Mouse (Mus musculus) spleen, adult 2 months (tissue): ENCODE measurements around the gene 2410004P03Rik. TPM values are rescaled to one million over a fixed set of nuclear protein-coding genes. Genes with fewer than 3 reads are reported as not detected.
A peak's percentile ranks its signal among the peaks of the same experiment; 100 is the strongest.

Experiments used
- DNase-seq, 2 experiments: peaks; one replicate each; pipeline versions ENCODE4 v3.0.0 to v3.0.0-alpha.2; 2012 to 2021; ENCODE audit warnings: low spot score in 2 of 2, low read depth in 1 of 2
- H3K27ac ChIP-seq: fragments of 200-500 bp; 2 replicates; pipeline ENCODE4 v1.5.1; 2012; ENCODE audit warnings: low read length, inconsistent platforms; ENCODE audit not compliant: insufficient read depth
- H3K27me3 ChIP-seq: fragments of 200-500 bp; 2 replicates; pipeline ENCODE4 v1.6.1; 2012; ENCODE audit warnings: mild to moderate bottlenecking, moderate library complexity, low read length, inconsistent platforms; ENCODE audit not compliant: control insufficient read depth, insufficient read depth
- H3K36me3 ChIP-seq: fragments of 200-500 bp; 2 replicates; pipeline ENCODE4 v1.6.1; 2012; ENCODE audit warnings: mild to moderate bottlenecking, low read length, inconsistent platforms; ENCODE audit not compliant: control insufficient read depth, insufficient read depth
- H3K4me1 ChIP-seq: fragments of 200-500 bp; 2 replicates; pipeline ENCODE4 v1.6.1; 2011; ENCODE audit warnings: inconsistent platforms; ENCODE audit not compliant: control insufficient read depth, insufficient read depth, insufficient read length
- H3K4me3 ChIP-seq: fragments of 200-500 bp; 2 replicates; pipeline ENCODE4 v1.5.1; 2011; ENCODE audit warnings: mild to moderate bottlenecking, inconsistent platforms; ENCODE audit not compliant: insufficient read depth, insufficient read length; ENCODE audit errors: extremely low read depth
- CTCF ChIP-seq: fragments of 200-500 bp; IDR thresholded peaks from 2 replicates; pipeline ENCODE4 v1.5.1; 2011; ENCODE audit warnings: mild to moderate bottlenecking, inconsistent platforms; ENCODE audit not compliant: insufficient read depth, insufficient read length, insufficient replicate concordance; ENCODE audit errors: extremely low read depth
- POLR2A ChIP-seq: fragments of 200-500 bp; IDR thresholded peaks from 2 replicates; pipeline ENCODE4 v1.6.1; 2011; ENCODE audit warnings: low read depth, low read length, inconsistent platforms
- WGBS: fragments of 180-500 bp; shearing (Covaris S2); methylation state at CpG from one replicate; pipeline ENCODE4 v1.1.7; 2018; 5-methylcytosine and 5-hydroxymethylcytosine counted together
- polyA plus RNA-seq: library from polyadenylated mRNA; depleted of rRNA; stranded (reverse); fragments of >200 nt; gene quantifications from 2 replicates; pipeline ENCODE4 v1.2.3, GENCODE M21; 2012; rRNA removed

Gene 2410004P03Rik
- polyA plus RNA-seq, 1 experiment = 0.32 TPM

DNA sequence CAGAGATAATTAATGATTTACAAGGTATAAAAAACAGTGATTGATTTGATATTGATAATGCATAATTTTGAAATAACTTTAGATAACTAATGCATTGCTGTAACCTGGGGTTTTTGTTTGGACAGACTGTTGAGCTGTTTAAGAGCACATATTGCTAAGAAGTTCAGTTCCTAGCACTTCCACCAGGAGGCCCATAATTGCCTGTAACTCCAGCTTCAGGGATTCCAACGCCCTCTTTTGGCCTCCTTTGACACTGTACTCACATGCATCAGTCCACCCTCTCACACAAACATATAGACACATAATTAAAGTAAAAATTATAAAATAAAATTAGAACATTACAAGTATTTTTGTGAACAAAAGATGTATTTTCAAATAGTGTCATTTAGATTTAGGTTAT is 52.7 kb downstream of the 2410004P03Rik start:
- Histone ChIP-seq H3K4me1 (no peaks in the 10 kb centered on the region; the same call in 1 of the 2 replicates), H3K27me3 (no peaks in the 10 kb centered on the region), H3K36me3 (peaks cover 19% of the 10 kb centered on the region), H3K4me3 (no peak overlapping the region), H3K27ac (no peak overlapping the region)
- TF ChIP-seq CTCF (no peak), POLR2A (no peak)
- WGBS = 84% methylated on average over 1 of the region's 1 CpGs
- peak in 1 of 2 experiments; percentile 28 for DNase-seq

Other genes starting within 250 kb of the 2410004P03Rik start
- gene Greb1, start 210.8 kb downstream of the 2410004P03Rik start, polyA plus RNA-seq = 0.59 and 0.64 TPM in 2 replicates
- 6.5 and 9.8 TPM in 2 replicates for gene E2f6, start 200.8 kb downstream of the 2410004P03Rik start, polyA plus RNA-seq
- 3.0 and 3.1 TPM in 2 replicates for gene Rock2, start 116.8 kb downstream of the 2410004P03Rik start, polyA plus RNA-seq
- gene Pqlc3, start 11.3 kb downstream of the 2410004P03Rik start, polyA plus RNA-seq = 42.5 and 86.2 TPM in 2 replicates
- gene Kcnf1, start 165.2 kb upstream of the 2410004P03Rik start, polyA plus RNA-seq = 0.28 and 0.77 TPM in 2 replicates